Mouse (Mus musculus): ENCODE data around the gene Slc30a3. TPM values are rescaled to one million over a fixed set of nuclear protein-coding genes. Genes with fewer than 3 reads are reported as not detected.
A peak's percentile ranks its signal among the peaks of the same experiment; 100 is the strongest.

Gene Slc30a3
- polyA plus RNA-seq, 1 experiment from 2014 or later: 0.25 TPM

DNA sequence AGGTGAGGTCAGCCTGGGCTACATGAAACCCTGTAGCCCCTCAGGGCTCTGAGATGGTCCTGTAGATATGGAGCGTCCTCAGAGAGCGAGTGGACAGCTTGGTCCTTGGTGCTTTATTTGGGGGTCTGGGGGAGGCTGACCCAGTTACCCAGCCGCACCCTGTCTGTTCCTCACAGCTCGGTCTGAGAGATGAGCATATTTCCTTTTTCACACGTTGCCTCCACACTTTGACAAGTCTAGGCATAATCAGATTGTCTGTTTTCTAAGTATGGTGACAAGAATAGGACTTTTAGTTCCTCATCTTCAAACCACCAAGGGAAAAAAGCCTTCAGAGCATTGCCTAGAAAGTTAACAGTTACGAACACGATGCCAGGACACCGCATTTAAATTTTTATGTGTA is 13.1 kb upstream of the Slc30a3 start:
- Histone ChIP-seq H3K9ac (no peak overlapping the region), H3K4me3 (no peak overlapping the region), H3K4me1 (no peaks in the 10 kb centered on the region), H3K27me3 (peaks cover 6% of the 10 kb centered on the region; the same call in 1 of the 2 replicates), H3K27ac (no peak overlapping the region), H3K4me2 (no peak overlapping the region), H3K36me3 (no peaks in the 10 kb centered on the region), H3K9me3 (no peaks in the 10 kb centered on the region)
- 76% methylated on average over 8 of the region's 8 CpGs for WGBS
- ATAC-seq (ENCODE audit: borderline replicate concordance, extremely low read depth, low FRiP score, low TSS enrichment): no peak

DNA sequence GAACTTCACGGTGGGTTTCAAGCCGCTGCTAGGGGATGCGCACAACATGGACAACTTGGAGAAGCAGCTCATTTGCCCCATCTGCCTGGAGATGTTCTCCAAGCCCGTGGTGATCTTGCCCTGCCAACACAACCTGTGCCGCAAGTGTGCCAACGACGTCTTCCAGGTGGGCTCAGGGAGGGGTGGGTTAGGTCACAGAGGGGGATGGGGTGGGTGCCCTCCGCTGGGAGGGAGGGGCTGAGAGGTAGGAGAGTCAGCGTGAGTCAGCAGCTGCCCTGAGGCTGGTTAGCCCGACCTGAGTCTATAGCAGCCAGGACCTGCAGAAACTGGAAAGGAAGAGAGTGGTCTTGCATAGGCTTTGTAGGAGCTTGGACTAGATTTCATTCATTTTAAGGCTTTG is 8.9 kb upstream of the Slc30a3 start:
- peaks cover 7% of the 10 kb centered on the region; the same call in 1 of the 2 replicates for H3K27me3 ChIP-seq
- no peak overlapping the region for H3K4me2 ChIP-seq
- ATAC-seq (ENCODE audit: borderline replicate concordance, extremely low read depth, low FRiP score, low TSS enrichment): no peak
- no peaks in the 10 kb centered on the region for H3K9me3 ChIP-seq
- no peaks in the 10 kb centered on the region for H3K4me1 ChIP-seq
- H3K27ac ChIP-seq: no peak overlapping the region
- WGBS: 23% methylated on average over 10 of the region's 10 CpGs
- no peaks in the 10 kb centered on the region for H3K36me3 ChIP-seq
- H3K9ac ChIP-seq: no peak overlapping the region
- no peak overlapping the region for H3K4me3 ChIP-seq

- ATAC-seq (ENCODE audit: borderline replicate concordance, extremely low read depth, low FRiP score, low TSS enrichment): no peak
- no peak within 1 kb of the TSS for H3K4me2 ChIP-seq
Measured at GRCm38 (mm10) chr5:31116354-31116753, 8.3 kb upstream of the Slc30a3 start, which contains the start of gene Trim54. Trim54 (plus strand) TSS chr5:31116712.

DNA sequence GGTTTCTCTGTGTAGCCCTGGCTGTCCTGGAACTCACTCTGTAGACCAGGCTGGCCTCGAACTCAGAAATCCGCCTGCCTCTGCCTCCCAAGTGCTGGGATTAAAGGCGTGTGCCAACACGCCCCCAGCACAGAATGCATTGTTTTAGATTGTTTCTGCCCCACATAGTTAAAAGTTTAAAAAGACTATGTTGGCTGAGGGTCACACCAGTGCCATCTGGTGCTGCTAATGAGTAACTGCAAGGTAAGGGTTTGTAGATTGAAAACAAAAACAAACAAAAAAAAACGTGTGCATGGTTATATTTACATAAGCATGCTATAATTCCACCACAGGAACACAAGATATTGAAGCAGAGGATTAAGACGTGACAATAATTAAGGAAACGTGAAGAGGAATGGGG is 2.7 kb upstream of the Slc30a3 start:
- no peak overlapping the region for H3K9ac ChIP-seq
- WGBS: 29% methylated on average over 7 of the region's 7 CpGs
- ATAC-seq (ENCODE audit: borderline replicate concordance, extremely low read depth, low FRiP score, low TSS enrichment): no peak
- no peak overlapping the region for H3K4me3 ChIP-seq
- no peaks in the 10 kb centered on the region for H3K27me3 ChIP-seq
- H3K9me3 ChIP-seq: no peaks in the 10 kb centered on the region
- no peak overlapping the region for H3K27ac ChIP-seq
- H3K4me2 ChIP-seq: no peak overlapping the region
- H3K36me3 ChIP-seq: no peaks in the 10 kb centered on the region
- H3K4me1 ChIP-seq: no peaks in the 10 kb centered on the region

More at GRCm38 (mm10) chr5:31116354-31116753, 8.3 kb upstream of the Slc30a3 start, which contains the start of gene Trim54:
- 26% methylated on average over 3 of the region's 3 CpGs for WGBS
- H3K27ac ChIP-seq: no peak within 1 kb of the TSS
- H3K4me1 ChIP-seq: no peaks in the 10 kb centered on the region
- peaks cover 7% of the 10 kb centered on the region; the same call in 1 of the 2 replicates for H3K27me3 ChIP-seq
- no peak within 1 kb of the TSS for H3K4me3 ChIP-seq
- H3K9me3 ChIP-seq: no peaks in the 10 kb centered on the region
- H3K36me3 ChIP-seq: no peaks in the 10 kb centered on the region
- H3K9ac ChIP-seq: no peak within 1 kb of the TSS

- Histone ChIP-seq H3K27me3 (peaks cover 7% of the 10 kb centered on the region; the same call in 1 of the 2 replicates), H3K36me3 (no peaks in the 10 kb centered on the region), H3K4me3 (no peak within 1 kb of the TSS), H3K4me1 (no peaks in the 10 kb centered on the region), H3K9ac (no peak within 1 kb of the TSS), H3K9me3 (no peaks in the 10 kb centered on the region), H3K27ac (no peak within 1 kb of the TSS), H3K4me2 (no peak within 1 kb of the TSS)
- WGBS: 77% methylated on average over 9 of the region's 9 CpGs
- ATAC-seq (ENCODE audit: borderline replicate concordance, extremely low read depth, low FRiP score, low TSS enrichment): no peak
Measured at GRCm38 (mm10) chr5:31105814-31106335, 2.2 kb downstream of the Slc30a3 start, which contains the start of gene Dnajc5g. Dnajc5g (plus strand) TSS chr5:31106285.

DNA sequence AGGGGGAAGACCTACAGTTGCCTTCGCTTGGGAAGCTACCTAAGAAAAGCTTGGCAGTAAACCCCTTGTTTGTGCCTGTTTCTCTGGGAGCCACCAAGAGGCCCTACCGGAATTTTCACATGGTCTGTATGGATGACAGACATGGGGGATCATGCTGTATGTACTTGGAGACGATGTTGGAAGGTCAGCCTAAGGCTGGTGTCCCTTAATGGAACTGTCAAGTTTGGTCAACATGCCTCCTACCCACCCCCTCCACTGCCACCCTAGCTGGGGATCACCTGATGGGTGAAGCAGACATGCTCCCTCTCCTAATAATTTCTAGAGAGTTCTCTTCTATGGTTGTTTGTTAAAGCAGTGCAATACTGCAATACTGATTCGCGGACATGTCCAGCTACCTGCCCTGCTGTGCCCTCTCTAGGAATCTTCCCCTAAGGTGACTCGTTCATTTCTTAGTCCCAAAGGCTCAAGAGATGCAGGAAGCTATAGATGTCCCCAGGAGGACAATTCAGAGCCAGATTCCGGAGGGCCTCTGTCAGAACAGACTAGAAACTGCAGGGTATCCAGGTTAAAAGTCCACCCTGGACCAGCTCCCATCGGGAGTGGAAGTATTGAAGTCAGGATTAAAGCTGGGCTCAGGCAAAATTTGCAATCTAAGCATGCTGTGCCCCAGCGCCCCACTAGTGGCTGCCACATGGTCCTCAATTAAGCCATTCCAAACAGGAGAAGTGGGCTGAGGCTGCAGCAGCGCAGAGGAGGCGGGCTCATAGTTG is 12.1 kb downstream of the Slc30a3 start:
- H3K9me3 ChIP-seq: no peaks in the 10 kb centered on the region
- peaks cover 81% of the 10 kb centered on the region for H3K27me3 ChIP-seq
- peak overlapping the region; percentile 39 for H3K4me3 ChIP-seq
- no peaks in the 10 kb centered on the region for H3K36me3 ChIP-seq
- ATAC-seq (ENCODE audit: borderline replicate concordance, extremely low read depth, low FRiP score, low TSS enrichment): no peak
- H3K9ac ChIP-seq: no peak overlapping the region
- peak overlapping the region; percentile 79 for H3K4me2 ChIP-seq
- H3K4me1 ChIP-seq: peaks cover 29% of the 10 kb centered on the region
- WGBS: 26% methylated on average over 11 of the region's 11 CpGs
- H3K27ac ChIP-seq: no peak overlapping the region

DNA sequence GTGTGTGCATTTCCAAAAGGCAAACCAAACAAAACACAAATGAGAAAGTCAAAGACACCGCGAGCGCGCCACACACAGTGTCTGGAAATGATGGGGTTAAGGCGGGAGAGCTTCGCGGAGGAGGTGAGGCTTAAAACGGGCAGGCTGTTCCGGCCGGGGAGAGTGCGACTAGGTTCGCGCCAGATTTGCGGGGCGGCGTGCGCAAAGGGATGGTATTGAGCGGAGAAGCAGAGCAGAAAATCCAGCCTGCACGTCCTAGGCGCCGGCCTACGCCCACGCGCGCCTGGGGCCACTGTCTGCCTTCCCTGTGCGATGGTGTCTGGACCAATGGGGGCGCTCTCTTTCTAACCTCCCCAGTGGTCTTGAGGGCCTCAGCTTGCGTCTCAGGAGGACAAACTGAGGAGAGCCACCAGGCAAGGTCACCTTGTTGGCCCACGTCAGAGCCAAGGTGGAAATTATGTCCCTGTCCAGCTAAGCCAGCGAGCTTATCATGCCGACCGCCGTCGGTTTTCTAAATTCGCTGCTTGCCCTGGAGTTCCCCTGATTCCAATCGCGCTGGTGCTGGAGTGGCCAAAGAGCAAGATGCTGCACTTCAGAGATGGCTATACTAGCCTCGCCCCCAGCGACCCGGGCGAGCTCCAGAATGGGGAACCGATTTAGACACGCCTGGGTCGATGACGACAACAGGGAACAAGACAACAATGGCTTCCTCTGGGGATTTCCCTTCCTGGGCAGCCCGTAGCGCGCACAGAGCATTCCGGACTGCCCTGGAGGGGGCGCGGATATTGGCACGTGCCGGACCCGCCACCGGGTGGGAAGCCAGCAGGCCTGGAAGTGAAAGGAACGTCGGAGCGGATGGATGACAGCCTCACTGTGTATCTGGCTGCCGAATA is 13.0 kb downstream of the Slc30a3 start:
- H3K27ac ChIP-seq: no peak overlapping the region
- H3K4me3 ChIP-seq: peak overlapping the region; percentile 39
- peak; percentile 66 for ATAC-seq (ENCODE audit: borderline replicate concordance, extremely low read depth, low FRiP score, low TSS enrichment)
- peaks cover 89% of the 10 kb centered on the region for H3K27me3 ChIP-seq
- no peaks in the 10 kb centered on the region for H3K9me3 ChIP-seq
- under 1% methylated on average over 59 of the region's 59 CpGs for WGBS
- H3K4me1 ChIP-seq: peaks cover 29% of the 10 kb centered on the region
- H3K36me3 ChIP-seq: no peaks in the 10 kb centered on the region
- H3K4me2 ChIP-seq: peak overlapping the region; percentile 79
- no peak overlapping the region for H3K9ac ChIP-seq

DNA sequence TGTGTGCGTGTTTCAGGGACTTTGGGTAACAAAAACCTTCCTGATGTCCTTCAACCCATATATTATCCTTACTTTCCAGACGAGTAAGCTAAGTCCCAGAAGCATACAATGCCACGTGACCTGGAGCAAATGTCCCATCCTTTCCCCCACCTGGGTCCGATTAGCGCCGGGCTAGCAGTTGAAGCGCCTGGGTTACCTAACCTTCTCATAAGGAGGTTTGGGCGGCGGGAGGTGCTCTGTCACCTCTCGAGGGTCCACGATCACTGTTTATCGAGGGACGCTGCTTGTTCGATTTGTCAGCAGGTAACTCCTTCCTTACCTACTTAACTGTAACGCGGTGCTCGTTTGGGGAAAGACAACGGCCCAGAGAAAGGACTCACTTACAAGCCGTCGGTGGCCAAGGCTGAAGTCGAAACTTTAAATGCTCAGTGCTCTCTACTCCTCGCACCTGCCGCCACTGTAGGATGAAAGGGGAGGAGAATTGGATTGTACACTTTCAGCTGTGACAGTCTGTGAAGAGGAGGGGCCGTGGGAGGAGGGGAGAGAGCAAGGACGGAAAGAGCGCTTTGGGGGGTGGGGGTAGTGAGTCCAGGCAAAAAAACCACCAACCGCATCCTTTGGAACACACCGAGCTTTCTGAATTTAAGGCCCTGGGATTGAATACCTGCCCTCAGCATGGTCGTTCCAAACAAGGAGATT is 13.8 kb downstream of the Slc30a3 start:
- H3K36me3 ChIP-seq: no peaks in the 10 kb centered on the region
- 3% methylated on average over 29 of the region's 29 CpGs for WGBS
- peaks cover 97% of the 10 kb centered on the region for H3K27me3 ChIP-seq
- no peak for ATAC-seq (ENCODE audit: borderline replicate concordance, extremely low read depth, low FRiP score, low TSS enrichment)
- H3K4me3 ChIP-seq: peak overlapping the region; percentile 39
- no peak overlapping the region for H3K9ac ChIP-seq
- no peaks in the 10 kb centered on the region for H3K9me3 ChIP-seq
- no peak overlapping the region for H3K27ac ChIP-seq
- H3K4me2 ChIP-seq: peak overlapping the region; percentile 79
- peaks cover 29% of the 10 kb centered on the region for H3K4me1 ChIP-seq

DNA sequence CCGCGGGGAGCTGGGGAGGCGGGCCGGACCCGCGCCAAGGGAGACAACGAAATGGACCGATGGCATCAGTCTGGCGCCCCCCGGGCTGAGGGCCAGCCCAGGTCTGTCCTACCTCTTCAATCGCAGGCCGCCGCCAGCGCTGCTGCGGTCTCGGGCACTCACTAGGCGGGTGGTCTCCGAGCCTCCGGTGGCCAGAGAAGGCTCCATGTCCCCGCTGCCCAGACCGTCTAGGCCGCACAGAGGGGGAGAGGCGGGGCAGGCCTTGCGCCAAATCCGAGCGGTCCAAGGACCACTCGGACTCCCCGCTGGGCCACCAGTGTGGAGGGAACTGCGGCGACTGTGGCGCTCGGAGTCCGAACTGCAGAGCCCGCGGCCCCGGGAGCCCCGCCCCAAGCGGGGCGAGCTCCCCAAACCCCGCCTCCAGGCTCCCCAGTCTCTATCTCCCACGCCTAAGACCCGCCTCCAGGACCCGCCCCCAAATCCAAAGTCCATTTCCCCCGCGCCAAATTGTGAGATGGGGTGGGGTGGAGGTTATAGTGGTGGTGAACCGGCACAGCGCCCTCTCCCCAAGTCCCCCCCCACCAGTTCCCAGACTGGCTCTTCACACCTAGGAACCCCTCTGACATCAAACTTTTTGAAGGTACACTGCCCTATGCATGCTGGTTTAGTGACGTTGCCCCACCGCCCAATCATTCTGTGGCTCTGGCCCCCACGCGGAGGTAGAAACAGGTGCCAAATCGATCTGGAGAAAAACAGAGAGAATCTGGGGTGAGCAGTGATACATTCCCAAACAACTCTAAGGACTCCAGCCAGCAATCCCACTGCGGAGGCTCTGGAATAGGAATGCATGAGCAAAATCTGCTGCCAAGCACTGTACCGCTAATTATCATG is 14.6 kb downstream of the Slc30a3 start:
- H3K27ac ChIP-seq: no peak overlapping the region
- H3K4me2 ChIP-seq: peak overlapping the region; percentile 79
- WGBS: under 1% methylated on average over 42 of the region's 54 CpGs
- peak; percentile 48; the same call in 1 of the 2 replicates for ATAC-seq (ENCODE audit: borderline replicate concordance, extremely low read depth, low FRiP score, low TSS enrichment)
- H3K27me3 ChIP-seq: peaks cover 98% of the 10 kb centered on the region
- peak overlapping the region; percentile 39 for H3K4me3 ChIP-seq
- peaks cover 29% of the 10 kb centered on the region for H3K4me1 ChIP-seq
- peak overlapping the region; percentile 16; the same call in 1 of the 2 replicates for H3K9ac ChIP-seq
- no peaks in the 10 kb centered on the region for H3K9me3 ChIP-seq
- H3K36me3 ChIP-seq: no peaks in the 10 kb centered on the region

GRCm38 (mm10) chr5:31092231-31092975 is 15.6 kb downstream of the Slc30a3 start:
- Histone ChIP-seq H3K9me3 (no peaks in the 10 kb centered on the region), H3K9ac (no peak overlapping the region), H3K27me3 (peaks cover 97% of the 10 kb centered on the region), H3K4me3 (peak overlapping the region; percentile 39), H3K36me3 (no peaks in the 10 kb centered on the region), H3K27ac (no peak overlapping the region), H3K4me2 (peak overlapping the region; percentile 79), H3K4me1 (peaks cover 29% of the 10 kb centered on the region)
- 2% methylated on average over 53 of the region's 53 CpGs for WGBS
- no peak for ATAC-seq (ENCODE audit: borderline replicate concordance, extremely low read depth, low FRiP score, low TSS enrichment)
